Mouse (Mus musculus) left cerebral cortex, postnatal 36 days (tissue): ENCODE measurements around the gene Shc4. TPM values are rescaled to one million over a fixed set of nuclear protein-coding genes. Genes with fewer than 3 reads are reported as not detected.

ENCODE experiments used
- DNase-seq, 2 experiments: peaks; one replicate each; pipeline ENCODE4 v3.0.0; 2021 to 2022; ENCODE audit warnings: low spot score in 2 of 2, mixed read lengths in 1 of 2
- intact Hi-C: fragments of 180-260 bp; cut with DNase I; formaldehyde crosslinking; loops from one replicate; pipeline ENCODE4 v1.15.1; 2025
- total RNA-seq, 2 experiments: library from RNA; stranded (reverse); gene quantifications; 2 replicates each; pipeline ENCODE4 v1.2.3; 2021

Gene Shc4
- total RNA-seq = 1 to 10 TPM; 5.3 to 5.7 TPM

- intact Hi-C loops = no loop called here
- DNase-seq = no peak
Observed at GRCm38 (mm10) chr2:125724086-125724430, at the start of gene Shc4. Gene Shc4, minus strand, starts transcription at chr2:125724148.

- no peak for DNase-seq
- intact Hi-C loops = loop anchor here (5.0 kb wide), 1 partner anchor 67 kb away; no protein-coding TSS in a partner anchor
Observed at GRCm38 (mm10) chr2:125765029-125765428, 41.1 kb upstream of the Shc4 start.

DNA sequence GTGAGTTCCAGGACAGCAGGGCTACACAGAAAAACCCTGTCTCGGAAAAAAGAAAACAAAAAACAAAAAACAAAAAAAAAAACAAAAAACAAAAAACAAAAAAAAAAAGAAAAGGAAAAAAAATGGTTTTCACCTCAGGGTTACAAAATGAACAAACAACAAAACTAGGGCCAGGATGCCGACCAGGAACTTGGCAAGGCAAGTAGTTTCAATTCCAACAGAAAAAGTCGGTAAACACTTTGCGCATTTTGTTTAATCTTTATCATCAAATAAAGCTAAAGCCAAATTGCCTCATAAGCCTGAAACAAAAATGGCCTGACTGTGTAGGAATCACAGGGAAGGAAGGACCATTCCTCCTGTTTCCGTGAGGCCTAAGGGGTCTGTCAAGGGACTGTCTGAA is 40.6 kb upstream of the Shc4 start:
- no peak for DNase-seq
- intact Hi-C loops = no loop called here

GRCm38 (mm10) chr2:125749330-125749729 is 25.4 kb upstream of the Shc4 start:
- intact Hi-C loops = no loop called here
- DNase-seq = no peak

DNA sequence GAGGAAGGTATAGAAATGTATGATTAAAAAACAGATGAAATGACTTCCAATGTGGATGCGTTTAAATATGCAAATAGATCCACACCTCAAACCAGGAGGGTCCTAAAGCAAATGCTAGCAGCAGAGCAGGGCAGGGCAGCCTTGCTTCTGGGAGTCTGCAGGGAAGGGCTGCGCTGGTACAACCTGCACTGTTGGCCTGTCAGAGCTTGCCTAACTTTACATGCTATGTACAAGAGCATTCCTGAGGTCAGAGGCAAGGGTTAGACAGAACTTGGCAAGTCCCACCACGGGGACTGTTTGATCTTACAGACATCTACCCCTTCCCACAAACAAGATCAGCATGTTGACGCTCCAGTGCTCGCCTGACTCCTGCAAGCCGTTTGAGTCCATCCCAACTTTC is 15.4 kb upstream of the Shc4 start:
- intact Hi-C loops = no loop called here

GRCm38 (mm10) chr2:125738718-125739117 is 14.8 kb upstream of the Shc4 start:
- intact Hi-C loops = no loop called here
- DNase-seq = no peak

More for the DNA sequence above, 15.4 kb upstream of the Shc4 start:
- no peak for DNase-seq

DNA sequence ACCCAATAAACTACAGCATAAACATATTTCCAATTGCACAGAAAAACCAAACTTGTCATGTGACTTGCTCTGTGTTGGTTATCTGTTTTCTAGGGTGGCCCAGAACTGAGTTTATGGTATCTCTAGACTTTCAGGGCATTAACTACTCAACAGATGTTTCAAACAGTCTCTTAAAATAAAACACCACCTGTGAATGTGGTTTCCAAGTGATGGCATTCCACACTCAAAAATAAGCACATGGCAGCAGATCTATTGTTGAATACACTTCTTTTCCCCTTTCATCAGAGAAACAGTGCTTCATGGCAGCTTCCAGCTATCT is 12.0 kb upstream of the Shc4 start:
- no peak for DNase-seq
- intact Hi-C loops = no loop called here

DNA sequence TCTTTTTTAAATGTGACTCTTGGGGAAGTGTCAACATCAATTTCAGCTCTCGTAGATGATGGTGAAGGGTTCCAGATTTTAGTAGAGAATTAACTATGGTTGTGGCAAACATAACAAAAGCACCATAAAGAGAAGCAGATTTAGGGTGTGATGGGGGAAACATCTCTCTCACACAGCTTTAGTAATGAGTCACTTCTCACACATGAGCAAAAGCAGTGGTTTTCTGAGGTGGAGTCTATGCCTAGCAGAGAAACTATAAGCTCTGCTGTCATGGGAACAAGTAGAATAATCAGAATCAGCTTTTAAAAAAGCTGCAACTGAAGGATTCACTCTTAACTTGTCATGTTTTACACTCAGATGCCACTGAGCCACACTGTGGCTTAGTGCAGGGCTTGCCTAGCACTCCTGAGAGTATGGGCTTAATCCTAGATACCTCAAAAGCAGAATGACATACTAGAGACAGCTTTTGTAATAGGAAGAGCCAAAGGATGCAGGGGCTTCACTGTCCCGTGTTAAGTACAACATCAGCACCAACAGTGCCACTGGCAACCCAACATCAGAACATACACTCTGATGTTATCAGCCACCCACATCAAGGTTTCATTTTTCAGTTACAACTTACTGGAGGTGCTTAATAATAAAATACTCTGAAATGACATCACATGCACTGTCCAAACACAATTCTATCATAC is 11.5 kb upstream of the Shc4 start:
- DNase-seq = no peak
- intact Hi-C loops = no loop called here

GRCm38 (mm10) chr2:125734741-125735140 is 10.8 kb upstream of the Shc4 start:
- DNase-seq = no peak
- intact Hi-C loops = loop anchor here (5.0 kb wide), 1 partner anchor 472 kb away; no protein-coding TSS in a partner anchor

DNA sequence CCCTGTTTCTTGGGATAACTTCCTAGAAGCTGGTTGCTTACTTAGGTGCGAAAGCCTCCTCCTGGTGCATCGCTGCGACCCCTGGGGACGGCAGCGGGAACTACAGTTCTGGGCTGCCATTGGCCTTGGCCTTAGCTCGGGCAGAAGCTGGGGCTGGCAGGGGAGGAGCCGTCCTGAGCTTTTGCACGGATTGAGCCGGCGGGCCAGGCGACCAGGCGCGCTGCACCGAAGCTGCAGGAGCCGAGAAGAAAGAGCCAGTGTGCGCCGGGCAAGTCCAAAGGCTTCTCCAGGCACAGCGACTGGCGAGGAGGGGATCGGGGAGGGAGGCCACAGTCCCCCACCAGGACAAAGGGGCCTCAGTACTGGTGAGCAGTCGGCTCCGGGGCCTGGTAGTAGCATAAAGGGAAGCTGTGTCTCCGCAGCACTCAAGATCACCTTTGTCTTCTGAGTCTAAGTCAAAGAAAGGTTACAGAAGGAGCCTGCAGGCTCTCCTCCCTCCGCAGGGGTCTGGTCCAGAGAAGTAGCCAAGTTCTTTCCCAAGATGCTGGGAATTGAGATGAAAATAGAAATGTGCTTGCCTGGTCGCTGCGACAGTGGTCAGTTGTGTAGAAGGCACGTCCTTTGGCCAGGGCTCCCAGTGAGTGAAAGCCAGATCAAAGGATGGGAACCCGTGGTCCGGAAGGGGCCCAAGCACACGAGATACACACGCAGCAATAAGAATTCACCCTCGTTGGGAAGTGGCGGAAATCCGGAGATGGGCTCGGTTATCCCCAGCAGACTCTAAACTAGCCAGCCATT is 8.0 kb upstream of the Shc4 start:
- DNase-seq = peak; percentile 89 to 90
- intact Hi-C loops = loop anchor here (2.0 to 5.0 kb wide), 2 partner anchors 71 to 470 kb away; no protein-coding TSS in a partner anchor

GRCm38 (mm10) chr2:125724546-125725114 is 682 bp upstream of the Shc4 start:
- DNase-seq = no peak
- intact Hi-C loops = no loop called here

- intact Hi-C loops = no loop called here
- DNase-seq = peak in 1 of 2 experiments; percentile 28
Observed at GRCm38 (mm10) chr2:125723408-125724085, 401 bp downstream of the Shc4 start.

GRCm38 (mm10) chr2:125723086-125723407 is 901 bp downstream of the Shc4 start:
- intact Hi-C loops = no loop called here
- DNase-seq = no peak

DNA sequence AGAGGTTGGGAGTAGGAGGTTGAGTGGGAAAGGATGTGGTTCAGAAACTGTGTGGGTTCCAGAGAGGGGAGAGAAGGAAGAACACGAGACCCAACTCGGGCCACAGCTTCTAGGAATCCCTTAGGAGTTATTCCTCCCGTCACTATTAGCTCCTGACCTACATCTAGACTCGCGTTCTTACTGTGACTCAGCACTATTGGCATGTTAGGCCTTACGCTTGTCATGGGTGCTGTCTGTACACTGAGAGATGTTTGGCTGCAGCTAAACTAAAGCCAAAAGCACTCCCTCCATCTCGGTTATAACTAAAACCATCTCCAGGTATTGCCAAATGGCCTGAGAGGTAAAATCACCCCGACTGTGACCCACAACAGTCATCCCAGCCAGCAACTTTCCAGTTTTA is 7.3 kb downstream of the Shc4 start:
- no peak for DNase-seq
- intact Hi-C loops = no loop called here

DNA sequence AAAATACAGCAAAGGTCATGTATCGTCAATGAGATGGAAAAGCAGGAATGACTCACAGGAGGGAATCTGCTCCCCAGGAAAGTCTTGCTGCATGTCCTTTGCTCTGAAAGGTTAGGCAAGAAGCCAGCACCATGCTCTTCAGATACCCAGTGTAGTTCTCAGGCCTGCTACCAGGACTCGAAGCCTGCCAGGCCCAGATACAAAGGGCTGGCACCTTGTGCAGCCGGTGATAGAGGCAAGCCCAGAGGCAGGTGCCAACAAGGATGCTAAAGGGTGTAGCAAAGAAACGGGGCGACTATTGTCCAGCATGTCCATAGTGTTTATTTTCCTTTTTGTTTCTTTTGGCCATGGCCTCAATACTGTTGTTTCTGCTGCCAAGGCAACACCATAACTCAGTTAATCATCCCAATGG is 17.4 kb downstream of the Shc4 start:
- intact Hi-C loops = no loop called here
- no peak for DNase-seq

DNA sequence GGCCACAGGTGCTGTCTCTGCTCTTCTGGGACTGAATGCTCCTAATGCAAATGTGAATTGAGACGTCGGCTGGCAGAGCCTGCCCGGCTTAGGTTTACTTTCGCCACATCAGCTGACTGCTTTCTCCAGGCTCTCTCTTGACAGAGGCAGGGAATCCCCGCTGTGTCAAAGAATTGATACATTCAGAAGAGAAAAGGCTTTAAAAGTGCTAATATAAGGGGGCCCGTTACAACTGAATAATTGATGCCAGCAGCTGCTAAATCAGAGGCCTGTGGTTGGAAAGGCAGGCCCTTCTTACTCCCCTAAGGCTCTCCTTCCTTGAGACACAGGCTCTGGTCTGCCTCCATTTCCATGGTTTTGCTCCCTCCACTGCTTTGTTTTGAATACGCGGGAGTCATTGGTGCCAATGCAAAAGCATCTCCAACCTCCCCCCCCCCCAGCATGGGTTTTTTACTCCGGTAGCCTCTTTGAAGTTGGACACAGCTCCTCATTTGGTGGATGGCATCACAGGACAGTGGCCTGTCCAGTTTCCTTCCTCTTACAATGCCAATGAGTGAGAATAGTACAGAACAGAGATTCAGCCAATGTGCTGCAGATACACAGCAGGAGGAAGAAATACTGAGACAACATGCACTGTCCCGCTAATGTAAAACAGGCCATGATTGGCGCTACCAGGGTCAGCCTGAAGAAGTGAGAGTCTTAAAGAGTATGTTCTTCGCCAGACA is 18.9 kb downstream of the Shc4 start:
- DNase-seq = no peak
- intact Hi-C loops = no loop called here

DNA sequence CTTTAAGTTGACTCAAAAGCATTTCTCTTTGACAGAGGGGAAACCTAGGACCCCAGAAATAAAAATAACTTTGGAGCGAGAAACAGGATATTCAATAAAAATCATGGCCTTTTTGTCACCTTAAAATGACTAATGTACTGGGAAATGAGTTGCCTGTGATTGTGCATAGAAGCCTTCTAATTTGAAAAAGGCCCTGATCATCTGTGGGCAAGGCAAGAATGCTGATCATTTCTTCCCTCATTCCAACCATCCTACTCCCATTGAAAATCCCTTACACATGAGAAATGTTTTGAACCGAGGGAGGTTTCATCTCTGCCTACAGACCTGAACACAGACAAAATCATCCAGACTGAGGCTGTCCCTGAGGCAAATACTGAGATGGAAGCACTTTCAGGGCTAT is 21.1 kb downstream of the Shc4 start:
- no peak for DNase-seq
- intact Hi-C loops = no loop called here

- intact Hi-C loops = no loop called here
- no peak for DNase-seq
Observed at GRCm38 (mm10) chr2:125701606-125702005, 22.3 kb downstream of the Shc4 start.

GRCm38 (mm10) chr2:125696219-125696618 is 27.7 kb downstream of the Shc4 start:
- intact Hi-C loops = no loop called here
- DNase-seq = no peak

GRCm38 (mm10) chr2:125694798-125695197 is 29.1 kb downstream of the Shc4 start:
- intact Hi-C loops = no loop called here
- DNase-seq = no peak
